Comparison of ENCODE assay signal across 8 mouse cellular contexts in the genomic region with DNA sequence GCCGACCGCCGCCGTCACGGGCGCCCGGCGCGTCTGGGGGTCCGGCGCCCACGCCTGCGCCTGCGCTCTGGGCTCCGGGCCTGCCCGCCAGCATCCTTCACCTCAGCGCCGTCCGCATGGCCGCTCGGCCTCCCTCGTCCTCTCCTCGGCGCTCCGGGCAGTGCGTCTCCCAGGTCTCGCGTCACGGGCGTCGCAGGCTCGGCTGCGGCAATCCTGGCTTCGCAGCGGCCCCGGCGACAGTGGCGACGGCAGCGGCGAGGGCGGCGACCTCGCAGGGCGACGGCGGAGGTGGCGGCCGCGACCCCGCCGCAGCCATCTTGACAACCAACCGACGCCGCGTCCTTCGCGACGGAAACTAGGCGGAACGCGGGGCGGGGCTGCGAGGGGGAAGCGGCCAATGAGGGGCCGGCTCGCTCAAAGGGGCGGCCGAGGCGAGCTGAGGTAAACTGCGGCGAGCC. TPM values are rescaled to one million over a fixed set of nuclear protein-coding genes. Genes with fewer than 3 reads are reported as not detected.
DNase-seq lines count a peak whose midpoint lies in the region; ATAC-seq lines count a peak whose summit lies in the region.

A gene (minus strand): TSS at position 178 of the 458 bp plus-strand sequence.

- no peaks in the 10 kb centered on the region for H3K27me3 ChIP-seq in hindbrain, embryonic 13.5 days
- H3K27me3 ChIP-seq in lung, embryonic 16.5 days (ENCODE audit: control insufficient read depth, insufficient read depth, low read depth, low read length), result no peaks in the 10 kb centered on the region

- H3K4me2 ChIP-seq in hindbrain, embryonic 13.5 days, result peak within 1 kb of the TSS; percentile 59
- H3K4me2 ChIP-seq in lung, embryonic 16.5 days (ENCODE audit: low read depth, low read length), result peak within 1 kb of the TSS; percentile 87

- H3K36me3 ChIP-seq in hindbrain, embryonic 13.5 days, result no peaks in the 10 kb centered on the region
- H3K36me3 ChIP-seq in lung, embryonic 16.5 days (ENCODE audit: control insufficient read depth, insufficient read depth, low read length), result no peaks in the 10 kb centered on the region

- peak within 1 kb of the TSS; percentile 71 for H3K9ac ChIP-seq in hindbrain, embryonic 13.5 days
- peak within 1 kb of the TSS; percentile 70 for H3K9ac ChIP-seq in lung, embryonic 16.5 days (ENCODE audit: low read length)

- H3K27ac ChIP-seq in hindbrain, embryonic 13.5 days, result peak within 1 kb of the TSS; percentile 9; the same call in 1 of the 2 replicates
- H3K27ac ChIP-seq in lung, embryonic 16.5 days (ENCODE audit: low read length), result 0 out of 2 replicates have a peak within 1 kb of the TSS, but pooled peaks have one; percentile 39

- DNase-seq in R1 (ENCODE audit: low read depth, low spot score), result peak; percentile 88
- DNase-seq in cerebellum, adult 9-11 months, result peak; percentile 80
- peak; percentile 54 to 64 for DNase-seq in frontal cortex, postnatal 25 days (ENCODE audit: low spot score in 2 of 2)
- peak; percentile 71 to 83 for DNase-seq in layer of hippocampus, postnatal 10 days (ENCODE audit: low spot score in 2 of 2)
- peak; percentile 46 for DNase-seq in ovary, postnatal 10 days (ENCODE audit: low spot score)
- peak; percentile 71 for DNase-seq in thymus, postnatal 0 days (ENCODE audit: low spot score)

- peak within 1 kb of the TSS; percentile 70 for H3K4me3 ChIP-seq in hindbrain, embryonic 13.5 days
- peak within 1 kb of the TSS; percentile 86 for H3K4me3 ChIP-seq in lung, embryonic 16.5 days (ENCODE audit: low read length)

- H3K4me1 ChIP-seq in hindbrain, embryonic 13.5 days (replicated peaks), result peaks cover 11% of the 10 kb centered on the region; the same call in 1 of the 2 replicates
- peaks cover 2% of the 10 kb centered on the region; the same call in 1 of the 2 replicates for H3K4me1 ChIP-seq in lung, embryonic 16.5 days (replicated peaks; ENCODE audit: control insufficient read depth, insufficient read depth, low read length)

- no peaks in the 10 kb centered on the region for H3K9me3 ChIP-seq in hindbrain, embryonic 13.5 days
- H3K9me3 ChIP-seq in lung, embryonic 16.5 days (ENCODE audit: control insufficient read depth, low read length), result no peaks in the 10 kb centered on the region

- ATAC-seq in hindbrain, embryonic 13.5 days (ENCODE audit: low FRiP score), result peak; percentile 99
- peak; percentile 99 for ATAC-seq in lung, embryonic 16.5 days (ENCODE audit: low read depth)

- under 1% methylated on average over 60 of the region's 72 CpGs for WGBS in hindbrain, embryonic 13.5 days
- under 1% methylated on average over 68 of the region's 72 CpGs for WGBS in lung, embryonic 16.5 days

RNA-seq across cellular contexts. Expression of the gene that starts here (rescaled TPM):
- 2.6 and 3.7 TPM in 2 replicates for polyA plus RNA-seq in hindbrain, embryonic 13.5 days (2015; fragmentation: Nextera tagmentation; extraction: Ambion mirVana)
- total RNA-seq in layer of hippocampus, postnatal 10 days (2021), result 10 to 100 TPM; 14.7 TPM
- polyA plus RNA-seq in lung, embryonic 16.5 days (2015; fragmentation: Nextera tagmentation; extraction: Ambion mirVana), result 3.0 and 3.5 TPM in 2 replicates
- polyA plus RNA-seq in thymus, postnatal 0 days (2015; fragmentation: Nextera tagmentation; extraction: Ambion mirVana), result 1.3 and 1.7 TPM in 2 replicates

Comparison
In these comparisons a context has a peak if more than half of its experiments do, and no peak if none do; other contexts are left out.
1. Peak in every context shown above with its lines: DNase-seq, ATAC-seq, H3K4me3 ChIP-seq and H3K27ac ChIP-seq.